Mouse (Mus musculus) bone marrow macrophage, adult 2 months (primary cell): ENCODE data around the gene Il9r. TPM values are rescaled to one million over a fixed set of nuclear protein-coding genes. Genes with fewer than 3 reads are reported as not detected.

Source experiments
- H3K27ac ChIP-seq: 2 replicates; pipeline ENCODE4 v1.5.1; 2012; ENCODE audit warnings: low read depth, low read length; ENCODE audit not compliant: insufficient read depth
- H3K4me1 ChIP-seq: 2 replicates; pipeline ENCODE4 v1.6.1; 2012; ENCODE audit warnings: low read length; ENCODE audit not compliant: control insufficient read depth, insufficient read depth
- H3K4me3 ChIP-seq: 2 replicates; pipeline ENCODE4 v1.5.1; 2012; ENCODE audit warnings: mild to moderate bottlenecking, low read length, moderate library complexity; ENCODE audit not compliant: insufficient read depth
- CTCF ChIP-seq: IDR thresholded peaks from 2 replicates; pipeline ENCODE4 v1.5.1; 2012; ENCODE audit warnings: low read depth, mild to moderate bottlenecking, low read length, moderate library complexity
- POLR2A ChIP-seq: IDR thresholded peaks from 2 replicates; pipeline ENCODE4 v1.6.1; 2012; ENCODE audit warnings: mild to moderate bottlenecking, low read depth, low read length, borderline replicate concordance
- polyA plus RNA-seq: library from polyadenylated mRNA; stranded (reverse); fragments of >200 nt; gene quantifications from 2 replicates; pipeline ENCODE4 v1.2.4, GENCODE M21; 2012; ENCODE audit not compliant: missing spikeins, insufficient read depth, insufficient read length

The Il9r gene
- polyA plus RNA-seq, 1 experiment = not detected

GRCm38 (mm10) chr11:32199230-32199629 is 849 bp downstream of the Il9r start:
- Histone ChIP-seq H3K4me1 (no peaks in the 10 kb centered on the region), H3K4me3 (no peak overlapping the region), H3K27ac (no peak overlapping the region)
- no peak for TF ChIP-seq POLR2A
- no peak for TF ChIP-seq CTCF

- H3K4me1 ChIP-seq = no peaks in the 10 kb centered on the region
- TF ChIP-seq POLR2A = no peak
- no peak for TF ChIP-seq CTCF
- H3K27ac ChIP-seq = no peak overlapping the region
- H3K4me3 ChIP-seq = no peak overlapping the region
These were observed 1.7 kb downstream of the Il9r start for GRCm38 (mm10) chr11:32198256-32198955.

- no peaks in the 10 kb centered on the region for H3K4me1 ChIP-seq
- TF ChIP-seq POLR2A = no peak
- no peak for TF ChIP-seq CTCF
- no peak overlapping the region for H3K4me3 ChIP-seq
- no peak overlapping the region for H3K27ac ChIP-seq
These were observed 2.3 kb downstream of the Il9r start for GRCm38 (mm10) chr11:32197766-32198165.

GRCm38 (mm10) chr11:32196727-32197126 is 3.4 kb downstream of the Il9r start:
- TF ChIP-seq POLR2A (no peak), CTCF (no peak)
- H3K27ac ChIP-seq = no peak overlapping the region
- H3K4me3 ChIP-seq = no peak overlapping the region
- H3K4me1 ChIP-seq = no peaks in the 10 kb centered on the region

- H3K27ac ChIP-seq = no peak overlapping the region
- H3K4me3 ChIP-seq = no peak overlapping the region
- H3K4me1 ChIP-seq = no peaks in the 10 kb centered on the region
- TF ChIP-seq POLR2A (no peak), CTCF (no peak)
These were observed 4.1 kb downstream of the Il9r start for GRCm38 (mm10) chr11:32195867-32196540.

- Histone ChIP-seq H3K4me1 (no peaks in the 10 kb centered on the region), H3K27ac (no peak overlapping the region), H3K4me3 (no peak overlapping the region)
- TF ChIP-seq POLR2A (no peak), CTCF (no peak)
These were observed 5.5 kb downstream of the Il9r start for GRCm38 (mm10) chr11:32194626-32195025.

- Histone ChIP-seq H3K27ac (no peak overlapping the region), H3K4me1 (no peaks in the 10 kb centered on the region)
- TF ChIP-seq CTCF = no peak
- no peak for TF ChIP-seq POLR2A
These were observed 6.0 kb downstream of the Il9r start for GRCm38 (mm10) chr11:32194086-32194485.

GRCm38 (mm10) chr11:32193156-32193555 is 6.9 kb downstream of the Il9r start:
- TF ChIP-seq CTCF (no peak), POLR2A (no peak)
- no peak overlapping the region for H3K4me3 ChIP-seq
- H3K27ac ChIP-seq = no peak overlapping the region
- H3K4me1 ChIP-seq = no peaks in the 10 kb centered on the region

More at GRCm38 (mm10) chr11:32194086-32194485, 6.0 kb downstream of the Il9r start:
- H3K4me3 ChIP-seq = no peak overlapping the region

GRCm38 (mm10) chr11:32190603-32191110 is 9.4 kb downstream of the Il9r start:
- H3K27ac ChIP-seq = no peak overlapping the region
- TF ChIP-seq CTCF (no peak), POLR2A (no peak)
- no peaks in the 10 kb centered on the region for H3K4me1 ChIP-seq
- no peak overlapping the region for H3K4me3 ChIP-seq

- no peaks in the 10 kb centered on the region for H3K4me1 ChIP-seq
- H3K27ac ChIP-seq = no peak overlapping the region
- H3K4me3 ChIP-seq = no peak overlapping the region
- no peak for TF ChIP-seq CTCF
- TF ChIP-seq POLR2A = no peak
These were observed 10.0 kb downstream of the Il9r start for GRCm38 (mm10) chr11:32190119-32190518.
